Mouse (Mus musculus): ENCODE results near the gene Tpbpa.

DNA sequence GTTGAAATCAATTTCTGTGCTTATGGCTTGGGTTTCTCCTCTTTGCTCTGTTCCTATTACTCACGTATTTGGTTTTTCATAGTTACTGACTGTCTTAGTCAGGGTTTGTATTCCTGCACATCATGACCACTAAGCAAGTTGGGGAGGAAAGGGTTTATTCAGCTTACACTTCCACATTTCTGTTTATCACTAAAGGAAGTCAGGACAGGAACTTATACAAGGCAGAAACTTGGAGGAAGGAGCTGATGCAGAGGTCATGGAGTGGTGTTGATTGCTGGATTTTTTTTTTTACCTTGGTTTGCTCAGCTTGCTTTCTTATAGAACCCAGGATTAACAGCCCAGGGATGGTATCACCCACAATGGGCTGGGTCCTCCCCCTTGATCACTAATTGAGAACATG lies 49.5 kb downstream of the Tpbpa start:
- no peak for TF ChIP-seq CTCF (IDR thresholded peaks at IDR 0.05; ENCODE audit: borderline replicate concordance, extremely low read depth, insufficient read depth, insufficient read length)
- no peak for TF ChIP-seq POLR2A (IDR thresholded peaks at IDR 0.05; ENCODE audit: borderline replicate concordance, extremely low read depth, insufficient read depth, insufficient read length, poor library complexity, severe bottlenecking)
